ENCODE assay signal across 8 mouse cellular contexts in the genomic region with DNA sequence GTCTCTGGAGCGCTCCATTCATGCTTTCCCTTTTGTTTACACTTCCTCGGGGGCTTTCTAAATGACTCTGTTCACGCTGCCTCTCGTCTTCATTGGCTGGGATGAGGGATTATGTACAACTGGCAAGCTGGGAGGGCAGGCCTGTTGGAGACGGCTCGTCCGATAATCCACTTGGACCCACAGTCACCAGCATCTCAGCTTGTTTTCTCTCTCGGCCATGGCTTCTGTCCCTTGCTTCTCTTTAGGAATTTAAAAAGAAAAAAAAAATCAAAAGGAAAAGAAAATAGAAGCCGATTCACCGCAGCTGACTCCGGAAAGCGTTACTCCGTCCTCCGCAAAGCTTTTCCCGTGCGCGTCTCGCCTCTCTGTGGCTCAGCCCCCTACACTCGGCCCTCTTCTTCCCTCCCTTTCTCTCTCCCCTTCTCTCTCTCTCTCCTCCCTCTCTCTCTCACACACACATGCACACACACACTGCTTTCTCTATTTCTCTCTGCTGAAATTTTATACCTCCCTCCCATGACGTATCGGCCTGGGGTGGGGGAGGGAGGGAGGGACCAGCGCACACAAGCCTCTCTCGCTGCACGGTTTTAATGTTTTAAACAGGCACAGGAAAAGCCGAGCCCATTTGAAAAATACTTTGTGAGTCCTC. TPM values are rescaled to one million over a fixed set of nuclear protein-coding genes. Genes with fewer than 3 reads are reported as not detected.
DNase-seq lines count a peak whose midpoint lies in the region; ATAC-seq and TF ChIP-seq lines count a peak whose summit lies in the region.

A gene (minus strand): TSS at position 489 of the 649 bp plus-strand sequence.

- 0 out of 2 replicates have a peak, but pooled peaks cover 2% of the 10 kb centered on the region for H3K27me3 ChIP-seq in ES-Bruce4 (ENCODE audit: control insufficient read depth, insufficient read depth, low read length, poor library complexity, severe bottlenecking)
- H3K27me3 ChIP-seq in intestine, embryonic 14.5 days (replicated peaks; ENCODE audit: control insufficient read depth, insufficient read depth, low read length): no peaks in the 10 kb centered on the region
- peaks cover 38% of the 10 kb centered on the region for H3K27me3 ChIP-seq in liver, embryonic 16.5 days (ENCODE audit: control insufficient read depth, insufficient read depth, low read depth, low read length)
- peaks cover 8% of the 10 kb centered on the region for H3K27me3 ChIP-seq in neural tube, embryonic 15.5 days (replicated peaks)

- H3K4me1 ChIP-seq in ES-Bruce4 (ENCODE audit: control insufficient read depth, insufficient read depth, low read length): no peaks in the 10 kb centered on the region
- peaks cover 18% of the 10 kb centered on the region for H3K4me1 ChIP-seq in intestine, embryonic 14.5 days (replicated peaks; ENCODE audit: control insufficient read depth, insufficient read depth, low read length)
- no peaks in the 10 kb centered on the region; the same call in 1 of the 2 replicates for H3K4me1 ChIP-seq in liver, embryonic 16.5 days (ENCODE audit: control insufficient read depth, low read depth, low read length)
- peaks cover 48% of the 10 kb centered on the region for H3K4me1 ChIP-seq in neural tube, embryonic 15.5 days

- no peak for TF ChIP-seq POLR2A in ES-Bruce4 (IDR thresholded peaks at IDR 0.05; ENCODE audit: insufficient read depth, low read length)

- TF ChIP-seq CTCF in ES-Bruce4 (IDR thresholded peaks at IDR 0.05; ENCODE audit: low read depth, low read length): no peak

- peak; percentile 84 for DNase-seq in 3T3-L1 (ENCODE audit: low read depth, low spot score)
- peak; percentile 65 for DNase-seq in cerebellum, adult 9-11 months
- peak; percentile 86 for DNase-seq in gastrocnemius, postnatal 25 days
- no peak for DNase-seq in intestine, embryonic 14.5 days (ENCODE audit: low spot score)

- TF ChIP-seq EP300 in ES-Bruce4 (IDR thresholded peaks at IDR 0.05; ENCODE audit: insufficient read depth, low read depth, low read length): no peak

- H3K27ac ChIP-seq in ES-Bruce4 (ENCODE audit: insufficient read depth, low read length): no peak within 1 kb of the TSS
- H3K27ac ChIP-seq in intestine, embryonic 14.5 days (ENCODE audit: low read depth): peak within 1 kb of the TSS; percentile 96
- H3K27ac ChIP-seq in liver, embryonic 16.5 days (ENCODE audit: low read length): no peak within 1 kb of the TSS
- H3K27ac ChIP-seq in neural tube, embryonic 15.5 days (replicated peaks): peak within 1 kb of the TSS; percentile 81

- WGBS in intestine, embryonic 14.5 days: under 1% methylated on average over 25 of the region's 25 CpGs
- WGBS in liver, embryonic 16.5 days (ENCODE audit: insufficient replicate concordance): 2% methylated on average over 25 of the region's 25 CpGs
- WGBS in neural tube, embryonic 15.5 days: under 1% methylated on average over 25 of the region's 25 CpGs

- ATAC-seq in intestine, embryonic 14.5 days (replicated peaks; ENCODE audit: low FRiP score, low TSS enrichment, low read depth): peak; percentile 69
- peak; percentile 42; the same call in 1 of the 2 replicates for ATAC-seq in liver, embryonic 16.5 days (ENCODE audit: low read depth)
- peak; percentile 57 for ATAC-seq in neural tube, embryonic 15.5 days (ENCODE audit: low FRiP score)
- no peak for ATAC-seq in erythroid progenitor cell, adult 5-6 weeks (replicated peaks; ENCODE audit: low FRiP score, poor library complexity, severe bottlenecking)

- H3K9me3 ChIP-seq in ES-Bruce4 (replicated peaks; ENCODE audit: control insufficient read depth, insufficient read depth, low read length, poor library complexity, severe bottlenecking): no peaks in the 10 kb centered on the region
- H3K9me3 ChIP-seq in intestine, embryonic 14.5 days (ENCODE audit: control insufficient read depth, low read length): no peaks in the 10 kb centered on the region
- H3K9me3 ChIP-seq in liver, embryonic 16.5 days (replicated peaks; ENCODE audit: control insufficient read depth, low read length): no peaks in the 10 kb centered on the region
- no peaks in the 10 kb centered on the region for H3K9me3 ChIP-seq in neural tube, embryonic 15.5 days (replicated peaks)

- peak within 1 kb of the TSS; percentile 60 for H3K9ac ChIP-seq in ES-Bruce4 (ENCODE audit: low read depth, poor library complexity, severe bottlenecking)
- H3K9ac ChIP-seq in intestine, embryonic 14.5 days (ENCODE audit: low read length): peak within 1 kb of the TSS; percentile 73
- peak within 1 kb of the TSS; percentile 60 for H3K9ac ChIP-seq in liver, embryonic 16.5 days (ENCODE audit: low read depth, low read length)
- peak within 1 kb of the TSS; percentile 70 for H3K9ac ChIP-seq in neural tube, embryonic 15.5 days (replicated peaks)

- H3K4me3 ChIP-seq in ES-Bruce4 (ENCODE audit: low read depth, low read length): peak within 1 kb of the TSS; percentile 76
- peak within 1 kb of the TSS; percentile 54 for H3K4me3 ChIP-seq in intestine, embryonic 14.5 days (ENCODE audit: low read depth, low read length)
- peak within 1 kb of the TSS; percentile 61 for H3K4me3 ChIP-seq in liver, embryonic 16.5 days (ENCODE audit: low read depth, low read length)
- H3K4me3 ChIP-seq in neural tube, embryonic 15.5 days (replicated peaks): peak within 1 kb of the TSS; percentile 56

- no peaks in the 10 kb centered on the region for H3K36me3 ChIP-seq in ES-Bruce4 (ENCODE audit: control insufficient read depth, insufficient read depth, low read length, poor library complexity, severe bottlenecking)
- H3K36me3 ChIP-seq in intestine, embryonic 14.5 days (ENCODE audit: control insufficient read depth, insufficient read depth, low read length): no peaks in the 10 kb centered on the region
- H3K36me3 ChIP-seq in liver, embryonic 16.5 days (ENCODE audit: control insufficient read depth, insufficient read depth): no peaks in the 10 kb centered on the region
- H3K36me3 ChIP-seq in neural tube, embryonic 15.5 days: no peaks in the 10 kb centered on the region

- H3K4me2 ChIP-seq in intestine, embryonic 14.5 days (ENCODE audit: low read length): peak within 1 kb of the TSS; percentile 78
- H3K4me2 ChIP-seq in liver, embryonic 16.5 days (ENCODE audit: low read depth, low read length): peak within 1 kb of the TSS; percentile 78
- H3K4me2 ChIP-seq in neural tube, embryonic 15.5 days: peak within 1 kb of the TSS; percentile 99

RNA-seq across cellular contexts. Expression of the gene that starts here (rescaled TPM):
- 1.3 and 2.1 TPM in 2 replicates for polyA plus RNA-seq in ES-Bruce4 (2011; ENCODE audit: insufficient read depth, insufficient read length, low read depth, missing spikeins)
- 10 to 100 TPM; 31.4 to 32.5 TPM for total RNA-seq in gastrocnemius, postnatal 25 days (2021)
- 22.0 and 22.1 TPM in 2 replicates for polyA plus RNA-seq in intestine, embryonic 14.5 days (2014; fragmentation: Nextera tagmentation; extraction: Ambion mirVana)
- polyA plus RNA-seq in liver, embryonic 16.5 days (2015; fragmentation: Nextera tagmentation; extraction: Ambion mirVana): 2.0 and 2.4 TPM in 2 replicates
- polyA plus RNA-seq in neural tube, embryonic 15.5 days (2015; fragmentation: Nextera tagmentation; extraction: Ambion mirVana): 5.8 and 9.8 TPM in 2 replicates
- not detected in 2 replicates for total RNA-seq in erythroid progenitor cell, adult 5-6 weeks (2015; ENCODE audit: low replicate concordance)
- total RNA-seq in erythroid progenitor cell, adult 5-6 weeks (2017; ENCODE audit: low replicate concordance): not detected in 2 replicates

Comparison
In these comparisons a context has a peak if more than half of its experiments do, and no peak if none do; other contexts are left out.
1. RNA of the gene that starts here (total RNA-seq): 31.4 to 32.5 TPM in gastrocnemius, postnatal 25 days; not detected in erythroid progenitor cell, adult 5-6 weeks; every median in the first group is over 10 times any median in the second.
2. H3K27ac ChIP-seq: peak in intestine, embryonic 14.5 days (single experiment) and neural tube, embryonic 15.5 days (single experiment); none in ES-Bruce4 (single experiment) and liver, embryonic 16.5 days (single experiment).
3. Peak in every context shown above with its lines, with median percentiles within 50 percentile points of each other: H3K4me3 ChIP-seq, H3K9ac ChIP-seq and H3K4me2 ChIP-seq.